Mouse (Mus musculus) CD4-positive, CD25-positive, alpha-beta regulatory T cell, adult 4 months (primary cell): Measurements from ENCODE around the gene Spata21. TPM values are rescaled to one million over a fixed set of nuclear protein-coding genes. Genes with fewer than 3 reads are reported as not detected.
"Not testable (repeated sequence)": the region's sequence is repeated elsewhere in the genome, so short reads cannot be mapped to it uniquely, and the experiment has no call there.

Experiments
- ATAC-seq: one replicate; pipeline ENCODE4 v1.8.0; 2017
- polyA plus RNA-seq, 2 experiments: library from polyadenylated mRNA; unstranded; fragments of 100-300 nt; shearing (Covaris generic); gene quantifications; one replicate each; pipeline ENCODE4 v1.2.1; 2017

The Spata21 gene
- polyA plus RNA-seq, 2 experiments from 2014 or later = 1.0 to 1.2 TPM

DNA sequence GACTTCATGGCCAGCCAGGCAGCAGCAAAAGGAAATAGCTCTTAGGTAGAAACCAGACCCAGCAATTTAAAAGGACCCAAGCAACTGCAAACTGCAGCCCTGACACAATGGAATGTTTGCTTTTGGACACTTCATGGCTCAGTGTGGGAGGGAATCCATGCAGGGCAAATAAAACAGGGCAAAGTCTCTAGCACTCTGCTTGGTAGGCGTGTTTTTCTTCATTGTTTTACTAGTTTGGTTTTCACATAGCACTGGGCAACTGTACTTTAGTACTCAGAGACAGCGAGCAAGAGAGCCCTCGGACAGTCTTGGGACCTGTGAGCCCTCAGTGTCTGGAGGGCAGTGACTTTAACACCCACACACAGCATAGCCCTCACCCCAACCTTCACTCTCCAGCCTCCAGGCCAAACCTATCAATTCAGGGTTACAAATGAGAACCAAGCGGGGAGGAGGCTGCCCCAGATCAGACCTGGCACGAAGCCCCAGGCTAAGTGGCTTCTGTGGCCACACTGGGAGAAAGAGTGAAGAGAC lies 43.5 kb downstream of the Spata21 start:
- no peak for ATAC-seq

DNA sequence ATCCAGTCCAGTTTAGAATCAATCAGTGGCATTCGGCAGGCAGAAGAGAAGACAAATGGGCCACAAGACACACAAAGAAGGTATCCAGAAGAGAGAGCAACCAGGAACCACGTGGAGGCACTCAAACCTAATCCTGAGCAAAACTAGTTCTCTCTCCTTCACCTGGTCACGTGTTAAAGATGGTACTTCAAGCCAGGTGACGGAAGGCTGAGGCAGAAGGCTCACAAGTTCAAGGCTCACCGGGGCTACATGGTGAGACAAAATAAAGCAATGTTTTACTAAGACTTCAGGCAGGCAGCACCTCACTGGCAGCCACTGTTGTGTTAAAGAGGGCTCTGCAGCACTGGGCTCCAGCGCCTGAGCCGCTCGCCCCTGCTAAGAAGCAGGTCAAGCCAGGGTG lies 44.1 kb downstream of the Spata21 start:
- ATAC-seq = no peak

DNA sequence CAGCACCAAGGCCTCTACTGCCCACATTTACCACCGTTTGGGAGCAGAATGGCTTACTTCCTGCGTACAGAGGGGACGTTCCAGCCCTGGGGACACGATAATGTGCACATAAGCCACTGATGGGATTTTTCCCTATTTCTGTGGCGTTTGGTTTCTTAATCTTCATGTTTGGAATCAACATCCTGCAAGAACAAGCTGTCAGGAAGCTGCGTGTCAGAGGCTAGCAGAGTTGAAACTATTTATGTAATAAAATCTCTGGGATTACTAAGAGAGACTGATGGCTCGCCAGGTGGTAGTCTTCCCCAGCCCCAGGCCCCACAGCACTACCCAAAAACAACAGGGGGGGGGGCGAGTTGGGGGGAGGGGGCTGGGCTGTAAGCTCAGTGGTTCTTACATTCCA lies 45.1 kb downstream of the Spata21 start:
- no peak for ATAC-seq

- ATAC-seq = no peak
Observed at GRCm38 (mm10) chr4:141134031-141134441, 45.9 kb downstream of the Spata21 start.

DNA sequence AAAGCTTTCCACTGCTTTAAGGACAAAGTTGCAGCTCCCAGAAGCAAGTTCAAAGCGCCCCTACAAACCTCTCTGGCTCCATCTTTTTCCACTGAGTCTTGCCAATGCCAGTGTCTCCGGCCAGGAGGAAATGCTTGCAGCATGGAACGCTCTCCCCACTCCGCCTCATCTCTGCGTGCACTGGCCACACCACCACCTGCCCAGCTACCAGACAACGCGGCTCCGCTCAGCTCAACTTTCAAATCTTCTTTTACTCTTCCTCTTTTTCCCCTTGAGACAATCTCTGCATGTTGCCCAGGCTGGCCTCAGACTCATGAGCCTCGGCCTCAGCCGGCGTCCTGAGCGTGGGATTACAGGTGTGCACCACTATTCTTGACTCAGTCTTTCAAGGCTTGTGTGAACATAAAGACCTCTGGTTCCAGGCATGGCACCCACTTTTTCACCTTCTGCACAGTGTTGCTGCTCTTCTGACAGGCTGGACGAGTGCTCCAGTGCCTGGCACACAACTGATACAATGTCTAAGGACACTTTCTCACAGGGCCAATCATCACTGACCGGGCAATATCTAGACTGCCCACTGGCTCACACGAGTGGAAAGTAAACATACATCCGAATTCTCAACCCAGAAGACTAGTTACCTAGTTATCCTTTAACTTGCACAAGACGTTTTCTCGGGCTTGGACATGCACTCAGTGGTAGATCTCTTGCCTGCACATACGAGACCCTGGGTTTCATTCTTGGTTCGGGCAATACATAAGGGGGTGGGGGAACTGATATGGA lies 46.8 kb downstream of the Spata21 start:
- no peak for ATAC-seq

DNA sequence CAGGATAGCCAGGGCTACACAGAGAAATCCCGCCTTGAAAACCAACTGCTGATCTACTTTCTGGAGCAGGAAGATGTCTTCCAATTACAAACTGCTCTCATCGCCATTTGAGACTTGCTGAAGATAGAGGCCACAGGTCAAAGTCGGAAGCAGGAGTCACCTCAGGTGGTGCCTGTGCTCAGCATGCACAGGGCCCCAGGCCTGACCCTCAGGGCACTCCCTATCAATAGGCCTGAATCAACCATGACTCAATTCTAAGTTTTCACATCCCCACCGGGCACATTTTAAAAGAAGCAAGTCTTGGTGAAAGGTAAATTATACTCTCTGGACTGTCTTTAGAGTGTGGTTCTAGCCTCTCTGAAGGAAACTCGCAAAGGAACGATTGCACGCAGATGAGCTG lies 48.0 kb downstream of the Spata21 start:
- ATAC-seq = no peak

GRCm38 (mm10) chr4:141137740-141138139 lies 49.6 kb downstream of the Spata21 start:
- ATAC-seq = not testable (repeated sequence)

DNA sequence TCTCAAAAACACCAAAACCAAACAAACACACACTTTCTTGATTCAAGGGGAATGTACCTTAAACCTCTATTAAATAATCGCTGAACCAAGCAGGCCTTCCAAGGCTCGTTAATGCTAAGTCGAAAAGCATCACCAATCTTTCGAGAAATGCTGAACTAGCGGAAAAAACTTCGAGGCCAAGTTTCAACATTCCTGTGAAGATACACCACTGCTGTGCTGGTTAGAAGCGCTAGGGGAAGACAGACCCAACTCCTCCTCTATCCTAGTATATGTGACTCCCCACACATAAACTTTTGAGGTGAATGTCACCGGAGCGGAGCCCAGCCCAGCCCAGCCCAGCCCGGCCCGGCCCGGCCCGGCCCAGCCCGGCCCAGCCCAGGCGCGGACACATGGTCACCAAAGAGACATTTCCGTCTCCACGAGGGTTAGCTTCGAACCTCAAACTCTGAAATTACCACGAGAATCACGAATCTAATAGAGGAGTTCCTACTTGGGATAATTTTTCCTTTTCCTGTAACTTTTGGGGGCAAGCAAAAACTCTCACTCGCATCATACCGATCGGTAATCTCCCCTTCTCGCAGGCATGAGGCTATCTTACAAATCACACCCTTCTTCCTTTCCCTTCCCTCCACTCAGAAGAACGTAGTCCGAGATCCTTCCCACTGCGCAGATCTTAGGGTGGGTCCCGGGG lies 50.4 kb downstream of the Spata21 start:
- ATAC-seq = peak; percentile 8

DNA sequence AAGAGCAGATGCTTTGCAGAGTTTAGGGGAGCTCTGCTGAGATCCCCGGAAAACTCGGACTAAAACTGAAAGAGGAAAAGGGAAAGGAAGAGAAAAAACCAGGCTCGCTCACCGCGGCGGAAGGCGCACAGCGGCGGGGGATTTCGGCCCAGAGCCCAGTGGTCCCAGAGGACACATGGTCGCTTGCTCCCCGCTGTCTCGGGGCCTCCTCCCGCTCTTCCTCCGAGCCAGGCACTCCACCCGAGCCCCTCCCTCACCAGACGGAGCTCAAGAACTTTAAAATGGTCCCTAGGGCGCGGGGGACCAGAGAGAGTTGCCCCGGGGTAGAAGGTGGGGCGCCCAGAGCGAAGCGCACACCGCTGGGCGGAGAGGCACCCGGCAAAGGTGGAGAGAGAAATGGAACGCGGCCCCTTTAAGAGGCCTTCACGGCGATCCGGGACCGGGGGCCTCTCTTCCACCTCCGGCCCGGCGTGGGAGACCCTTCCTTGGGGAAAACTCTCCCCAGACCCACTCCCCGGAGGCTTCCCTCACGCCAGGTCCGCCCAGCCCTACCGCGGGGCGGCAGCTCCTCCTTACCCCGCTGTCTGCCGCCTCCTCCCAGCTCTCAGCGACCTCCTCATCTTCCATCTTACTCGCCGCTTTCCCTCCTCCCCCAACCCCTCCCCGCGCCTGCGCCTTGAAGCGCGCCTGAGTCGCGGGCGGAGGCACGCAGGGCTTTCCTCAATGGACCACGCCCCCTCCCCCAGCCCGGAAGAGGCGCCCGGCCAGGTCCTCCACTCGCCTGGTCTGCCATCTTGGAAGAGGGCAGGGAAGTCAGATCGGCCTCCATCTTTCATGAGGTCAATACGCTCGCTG lies 51.2 kb downstream of the Spata21 start, which contains the start of gene Szrd1:
Szrd1 (minus strand) TSS at position 660 of the 855 bp plus-strand sequence.
- peak; percentile 88 for ATAC-seq

DNA sequence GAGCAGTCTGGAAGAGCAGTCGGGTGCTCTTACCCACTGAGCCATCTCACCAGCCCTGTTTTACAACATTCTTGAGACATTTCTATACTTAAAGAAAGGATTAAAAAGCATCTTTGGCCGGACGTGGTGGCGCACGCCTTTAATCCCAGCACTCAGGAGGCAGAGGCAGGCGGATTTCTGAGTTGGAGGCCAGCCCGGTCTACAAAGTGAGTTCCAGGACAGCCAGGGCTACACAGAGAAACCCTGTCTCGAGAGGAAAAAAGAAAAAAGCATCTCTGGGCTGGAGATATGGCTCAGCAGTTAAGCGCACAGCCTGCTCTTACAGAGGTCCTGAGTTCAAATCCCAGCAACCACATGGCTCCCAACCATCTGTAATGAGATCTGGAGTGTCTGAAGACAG lies 52.2 kb downstream of the Spata21 start:
- not testable (repeated sequence) for ATAC-seq

- no peak for ATAC-seq
Observed at GRCm38 (mm10) chr4:141140967-141141366, 52.8 kb downstream of the Spata21 start.

DNA sequence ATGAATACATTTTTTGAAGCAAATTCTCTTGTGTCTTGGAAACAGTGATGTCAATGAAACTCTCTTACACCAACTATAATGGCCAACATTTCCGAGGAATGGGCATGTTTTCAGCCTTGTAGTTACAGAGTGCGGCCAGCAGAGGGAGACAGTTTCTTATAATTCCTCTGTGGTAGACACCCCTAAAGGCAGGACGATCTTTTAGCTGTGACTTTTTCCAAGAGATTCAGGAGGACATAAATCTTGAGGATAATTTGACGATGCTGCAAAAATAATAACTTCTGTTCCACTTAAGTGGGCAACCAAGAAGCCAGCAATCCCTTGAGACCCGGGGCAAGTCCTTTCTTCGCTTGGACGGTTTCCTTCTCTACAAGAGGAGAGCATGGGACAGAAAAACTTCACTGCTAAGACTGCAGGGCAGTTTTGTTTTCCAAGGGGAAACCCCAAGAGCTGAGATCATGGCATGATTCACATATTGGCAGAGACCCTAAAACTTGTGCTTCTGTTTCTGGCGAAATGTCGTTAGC lies 54.2 kb downstream of the Spata21 start:
- ATAC-seq = peak; percentile 33

DNA sequence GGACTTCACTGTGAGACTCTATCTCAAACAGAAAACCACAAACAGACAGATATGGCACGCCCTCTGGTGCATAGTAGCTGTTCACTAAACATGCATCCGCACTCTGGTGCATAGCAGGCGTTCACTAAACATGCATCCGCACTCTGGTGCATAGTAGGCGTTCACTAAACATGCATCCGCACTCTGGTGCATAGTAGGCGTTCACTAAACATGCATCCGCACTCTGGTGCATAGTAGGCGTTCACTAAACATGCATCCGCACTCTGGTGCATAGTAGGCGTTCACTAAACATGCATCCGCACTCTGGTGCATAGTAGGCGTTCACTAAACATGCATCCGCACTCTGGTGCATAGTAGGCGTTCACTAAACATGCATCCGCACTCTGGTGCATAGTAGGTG lies 57.0 kb downstream of the Spata21 start:
- ATAC-seq = not testable (repeated sequence)

GRCm38 (mm10) chr4:141146491-141147033 lies 58.4 kb downstream of the Spata21 start:
- no peak for ATAC-seq

DNA sequence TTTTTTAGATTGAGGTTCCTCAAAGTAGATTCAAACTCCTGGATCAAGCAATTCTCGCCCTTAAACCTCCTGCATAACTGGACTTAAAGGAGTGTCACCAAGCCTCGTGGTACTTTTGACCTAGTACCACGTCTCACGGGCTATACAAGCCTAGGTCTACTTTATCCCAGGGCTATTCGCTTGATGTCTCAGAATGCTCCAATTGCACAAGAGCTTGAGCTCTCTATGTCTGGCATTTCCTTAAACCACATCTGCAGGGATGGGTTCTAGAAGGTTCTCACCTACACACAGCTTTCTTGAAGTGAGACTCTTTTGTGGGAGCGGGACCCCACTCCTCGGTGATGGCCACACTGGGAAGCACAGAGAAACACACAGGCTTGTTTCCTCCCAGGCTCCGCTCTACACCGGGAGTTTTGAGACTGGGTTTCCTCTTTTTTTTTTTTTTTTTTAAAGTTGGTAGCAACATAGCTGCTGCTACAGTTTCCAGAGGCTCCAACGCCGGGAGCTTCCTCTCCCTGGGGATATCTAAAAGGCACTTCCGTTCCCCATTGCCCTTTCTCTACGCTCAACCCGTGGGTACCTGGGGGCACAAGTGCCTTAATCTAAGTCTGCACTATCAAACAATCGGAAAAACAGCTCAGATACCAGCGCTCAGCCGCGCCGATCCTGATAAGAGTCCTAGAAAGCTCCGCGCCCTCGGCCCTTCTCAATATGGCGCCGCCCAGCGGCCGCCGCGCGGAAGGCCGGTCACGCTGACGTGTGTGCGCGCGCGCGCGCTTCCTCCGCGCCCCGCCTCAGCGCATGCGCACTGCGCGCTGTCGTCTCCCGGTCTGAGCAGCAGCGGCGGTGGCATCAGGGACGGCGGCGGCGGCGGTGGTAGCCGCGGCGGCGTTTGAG lies 59.2 kb downstream of the Spata21 start, which contains the start of gene Fbxo42:
Fbxo42 (plus strand) TSS at position 802 of the 897 bp plus-strand sequence.
- peak; percentile 85 for ATAC-seq

- peak; percentile 51 for ATAC-seq
Observed at GRCm38 (mm10) chr4:141148009-141148801, 60.1 kb downstream of the Spata21 start.

DNA sequence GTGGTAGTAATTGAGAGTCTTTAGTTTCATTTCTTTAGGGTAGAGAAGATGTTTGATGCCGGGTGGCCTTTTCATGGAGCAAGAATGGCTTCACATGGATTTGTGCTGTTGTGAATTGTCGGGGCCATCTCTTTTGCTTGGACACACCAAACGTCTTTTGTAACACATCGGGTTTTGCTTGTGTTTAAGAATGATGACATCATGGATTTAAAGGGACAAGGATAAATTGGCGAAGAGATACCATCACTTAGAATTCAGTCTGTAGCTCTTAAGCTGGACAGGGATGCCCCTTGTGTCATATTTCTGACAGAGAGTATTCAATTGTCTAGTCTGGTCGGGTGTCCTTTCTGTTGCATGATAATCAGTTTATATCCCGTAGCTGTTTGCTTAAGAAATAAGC lies 61.0 kb downstream of the Spata21 start:
- ATAC-seq = no peak

- no peak for ATAC-seq
Observed at GRCm38 (mm10) chr4:141157485-141157884, 69.4 kb downstream of the Spata21 start.

DNA sequence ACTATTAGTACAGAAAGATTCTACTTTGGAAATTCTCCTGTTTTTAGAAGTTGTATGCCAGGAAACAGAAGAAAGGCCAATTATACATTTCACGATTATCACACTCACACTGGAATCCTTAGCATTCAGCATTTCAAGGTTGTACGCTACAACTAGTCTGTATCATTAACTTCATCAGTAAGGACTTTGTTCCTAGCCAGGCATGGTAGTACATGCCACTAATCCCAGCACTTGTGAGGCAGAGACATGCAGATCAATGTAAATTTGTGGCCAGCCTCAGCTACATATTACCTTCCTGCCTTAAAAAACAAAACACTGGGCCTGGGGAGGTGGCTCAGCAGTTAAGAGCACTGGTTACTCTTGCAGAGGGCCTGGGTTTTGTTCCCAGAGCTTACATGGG lies 70.5 kb downstream of the Spata21 start:
- no peak for ATAC-seq

DNA sequence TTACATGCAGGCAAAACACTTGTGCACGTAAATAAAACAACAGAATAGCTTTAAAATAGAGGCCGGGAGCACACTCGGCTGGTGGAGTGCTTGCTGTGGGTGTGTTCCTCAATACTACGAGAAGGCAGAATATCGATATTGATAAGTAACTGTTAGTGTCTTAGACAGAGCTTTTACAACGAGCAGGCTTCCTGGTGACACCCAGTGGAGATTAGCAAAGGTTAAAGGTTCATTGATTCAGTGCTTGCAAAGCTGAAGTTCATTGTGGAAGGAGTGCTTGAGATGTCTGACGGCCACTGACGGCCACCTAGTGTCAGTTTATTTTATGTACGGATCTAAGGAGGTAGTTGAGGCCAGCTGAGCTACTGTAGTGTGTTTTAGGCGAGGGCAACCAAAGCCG lies 71.0 kb downstream of the Spata21 start:
- no peak for ATAC-seq
